Mouse (Mus musculus) cortical plate, adult 2 months (tissue): ENCODE data around the gene Akap6.

ENCODE experiments used
- CTCF ChIP-seq: fragments of 200-500 bp; IDR thresholded peaks from 2 replicates; pipeline ENCODE4 v1.5.1; 2011; ENCODE audit warnings: mild to moderate bottlenecking, control low read depth, low read length; ENCODE audit not compliant: insufficient read depth; ENCODE audit errors: extremely low read depth
- POLR2A ChIP-seq: fragments of 200-500 bp; IDR thresholded peaks from 2 replicates; pipeline ENCODE4 v1.6.1; 2011; ENCODE audit warnings: mild to moderate bottlenecking, low read length, control low read depth; ENCODE audit not compliant: insufficient read depth; ENCODE audit errors: extremely low read depth

GRCm38 (mm10) chr12:52957994-52958393 lies 258.8 kb downstream of the Akap6 start:
- TF ChIP-seq POLR2A (no peak), CTCF (no peak)
